Comparison of ENCODE assay signal across 8 mouse cellular contexts in genomic region chr12:108292957-108293356, GRCm38 (mm10). TPM values are rescaled to one million over a fixed set of nuclear protein-coding genes. Genes with fewer than 3 reads are reported as not detected.
DNase-seq lines count a peak whose midpoint lies in the region; ATAC-seq and TF ChIP-seq lines count a peak whose summit lies in the region.

No protein-coding gene starts in this region.

- no peak overlapping the region for H3K4me3 ChIP-seq in embryonic facial prominence, embryonic 13.5 days
- no peak overlapping the region for H3K4me3 ChIP-seq in heart, embryonic 14.5 days (ENCODE audit: control insufficient read depth in 1 of 2, insufficient read depth in 1 of 2, low read depth in 1 of 2, low read length in 2 of 2)
- H3K4me3 ChIP-seq in kidney, embryonic 16.5 days (ENCODE audit: low read length): no peak overlapping the region
- no peak overlapping the region for H3K4me3 ChIP-seq in liver, embryonic 14.5 days (ENCODE audit: insufficient read depth in 1 of 2, low read depth in 2 of 2, low read length in 2 of 2)
- H3K4me3 ChIP-seq in neural tube, embryonic 12.5 days: no peak overlapping the region

- peak; percentile 87 for TF ChIP-seq CTCF in liver, embryonic 14.5 days (IDR thresholded peaks at IDR 0.05; ENCODE audit: low read depth)

- H3K4me2 ChIP-seq in embryonic facial prominence, embryonic 13.5 days: peak overlapping the region; percentile 48
- peak overlapping the region; percentile 50 for H3K4me2 ChIP-seq in heart, embryonic 14.5 days (ENCODE audit: low read length)
- peak overlapping the region; percentile 4; the same call in 1 of the 2 replicates for H3K4me2 ChIP-seq in kidney, embryonic 16.5 days (replicated peaks; ENCODE audit: low read depth, low read length)
- H3K4me2 ChIP-seq in liver, embryonic 14.5 days (ENCODE audit: low read depth): no peak overlapping the region
- peak overlapping the region; percentile 54 for H3K4me2 ChIP-seq in neural tube, embryonic 12.5 days (replicated peaks)

- DNase-seq in CD8-positive naive resting alpha-beta T cell, adult 2 months (ENCODE audit: low read depth in 2 of 2, low spot score in 2 of 2): peak; percentile 33 to 53
- DNase-seq in adrenal gland, postnatal 14 days: peak; percentile 86
- peak in 1 of 3 experiments; percentile 26 for DNase-seq in liver, embryonic 14.5 days (ENCODE audit: low read depth in 3 of 3, low spot score in 3 of 3)
- peak; percentile 67 to 84 for DNase-seq in thymus, postnatal 10 days (ENCODE audit: low spot score in 2 of 2)

- 0 out of 2 replicates have a peak overlapping the region, but pooled peaks have one; percentile 2 for H3K9ac ChIP-seq in embryonic facial prominence, embryonic 13.5 days
- H3K9ac ChIP-seq in heart, embryonic 14.5 days (ENCODE audit: low read length): no peak overlapping the region
- no peak overlapping the region for H3K9ac ChIP-seq in kidney, embryonic 16.5 days (replicated peaks; ENCODE audit: low read length)
- no peak overlapping the region for H3K9ac ChIP-seq in liver, embryonic 14.5 days (replicated peaks)
- H3K9ac ChIP-seq in neural tube, embryonic 12.5 days: no peak overlapping the region

- no peak for TF ChIP-seq EP300 in liver, embryonic 14.5 days (IDR thresholded peaks at IDR 0.05; ENCODE audit: low read depth)

- peaks cover 14% of the 10 kb centered on the region for H3K4me1 ChIP-seq in embryonic facial prominence, embryonic 13.5 days
- H3K4me1 ChIP-seq in heart, embryonic 14.5 days (ENCODE audit: control insufficient read depth in 2 of 2, insufficient read depth in 2 of 2, low read length in 2 of 2): peaks cover 2 to 5% of the 10 kb centered on the region in 2 experiments; a peak in 3 of 4 replicates
- H3K4me1 ChIP-seq in kidney, embryonic 16.5 days (ENCODE audit: insufficient read depth, low read length): 0 out of 2 replicates have a peak, but pooled peaks cover 5% of the 10 kb centered on the region
- H3K4me1 ChIP-seq in liver, embryonic 14.5 days (replicated peaks; ENCODE audit: control insufficient read depth in 2 of 2, insufficient read depth in 2 of 2, low read length in 1 of 2): no peaks in the 10 kb centered on the region
- peaks cover 13% of the 10 kb centered on the region for H3K4me1 ChIP-seq in neural tube, embryonic 12.5 days

- H3K27me3 ChIP-seq in embryonic facial prominence, embryonic 13.5 days: no peaks in the 10 kb centered on the region
- no peaks in the 10 kb centered on the region for H3K27me3 ChIP-seq in heart, embryonic 14.5 days (ENCODE audit: control insufficient read depth, insufficient read depth, low read length)
- H3K27me3 ChIP-seq in kidney, embryonic 16.5 days (ENCODE audit: insufficient read depth, low read length): no peaks in the 10 kb centered on the region; the same call in 1 of the 2 replicates
- no peaks in the 10 kb centered on the region for H3K27me3 ChIP-seq in liver, embryonic 14.5 days (ENCODE audit: control insufficient read depth, insufficient read depth, low read length)
- H3K27me3 ChIP-seq in neural tube, embryonic 12.5 days (replicated peaks): 0 out of 2 replicates have a peak, but pooled peaks cover 3% of the 10 kb centered on the region

- H3K9me3 ChIP-seq in embryonic facial prominence, embryonic 13.5 days: no peaks in the 10 kb centered on the region
- no peaks in the 10 kb centered on the region for H3K9me3 ChIP-seq in heart, embryonic 14.5 days (ENCODE audit: control insufficient read depth, low read length)
- H3K9me3 ChIP-seq in kidney, embryonic 16.5 days (ENCODE audit: low read length): no peaks in the 10 kb centered on the region
- no peaks in the 10 kb centered on the region for H3K9me3 ChIP-seq in liver, embryonic 14.5 days (ENCODE audit: control insufficient read depth, low read length)
- no peaks in the 10 kb centered on the region for H3K9me3 ChIP-seq in neural tube, embryonic 12.5 days

- peak; percentile 1; the same call in 1 of the 2 replicates for ATAC-seq in embryonic facial prominence, embryonic 13.5 days (ENCODE audit: insufficient number of reproducible peaks, insufficient read depth, low FRiP score, low TSS enrichment, low read depth)
- no peak; the same call in 1 of the 2 replicates for ATAC-seq in heart, embryonic 14.5 days (ENCODE audit: insufficient number of reproducible peaks, insufficient read depth, low FRiP score, low read depth)
- ATAC-seq in kidney, embryonic 16.5 days (ENCODE audit: low FRiP score, low TSS enrichment): peak; percentile 68; the same call in 1 of the 2 replicates
- ATAC-seq in liver, embryonic 14.5 days (ENCODE audit: insufficient read depth): peak; percentile 64; the same call in 1 of the 2 replicates
- ATAC-seq in neural tube, embryonic 12.5 days (ENCODE audit: low FRiP score, low read depth): peak; percentile 82

- 7% methylated on average over 8 of the region's 8 CpGs for WGBS in embryonic facial prominence, embryonic 13.5 days
- WGBS in heart, embryonic 14.5 days: 4% methylated on average over 8 of the region's 8 CpGs
- under 1% methylated on average over 8 of the region's 8 CpGs for WGBS in kidney, embryonic 16.5 days
- 2% methylated on average over 8 of the region's 8 CpGs for WGBS in liver, embryonic 14.5 days (ENCODE audit: insufficient replicate concordance)
- WGBS in neural tube, embryonic 12.5 days: 4% methylated on average over 8 of the region's 8 CpGs

- no peak overlapping the region for H3K27ac ChIP-seq in embryonic facial prominence, embryonic 13.5 days
- no peak overlapping the region for H3K27ac ChIP-seq in heart, embryonic 14.5 days (replicated peaks in 1 of 2; ENCODE audit: control insufficient read depth in 1 of 2, insufficient read depth in 1 of 2, low read depth in 2 of 2, low read length in 2 of 2)
- H3K27ac ChIP-seq in kidney, embryonic 16.5 days (ENCODE audit: low read length): no peak overlapping the region
- H3K27ac ChIP-seq in liver, embryonic 14.5 days: no peak overlapping the region
- H3K27ac ChIP-seq in neural tube, embryonic 12.5 days: no peak overlapping the region

- no peaks in the 10 kb centered on the region for H3K36me3 ChIP-seq in embryonic facial prominence, embryonic 13.5 days
- H3K36me3 ChIP-seq in heart, embryonic 14.5 days (ENCODE audit: control insufficient read depth, insufficient read depth, low read length): no peaks in the 10 kb centered on the region
- no peaks in the 10 kb centered on the region for H3K36me3 ChIP-seq in kidney, embryonic 16.5 days (ENCODE audit: insufficient read depth, low read length)
- H3K36me3 ChIP-seq in liver, embryonic 14.5 days (replicated peaks; ENCODE audit: control insufficient read depth, insufficient read depth, low read depth): no peaks in the 10 kb centered on the region
- H3K36me3 ChIP-seq in neural tube, embryonic 12.5 days: no peaks in the 10 kb centered on the region

RNA-seq across cellular contexts. Expression of gene Hhipl1, which starts 13.1 kb away (rescaled TPM):
- 0.67 and 0.79 TPM in 2 replicates for total RNA-seq in adrenal gland, postnatal 14 days (2021)
- polyA plus RNA-seq in embryonic facial prominence, embryonic 13.5 days (2015; fragmentation: Nextera tagmentation; extraction: Ambion mirVana): 0.44 and 0.69 TPM in 2 replicates
- polyA plus RNA-seq in heart, embryonic 14.5 days (2014; fragmentation: Nextera tagmentation; extraction: Ambion mirVana): 0.63 and 0.84 TPM in 2 replicates
- 0.80 and 0.81 TPM in 2 replicates for polyA plus RNA-seq in kidney, embryonic 16.5 days (2015; fragmentation: Nextera tagmentation; extraction: Ambion mirVana)
- 0.02 and 0.03 TPM in 2 replicates for polyA plus RNA-seq in liver, embryonic 14.5 days (2012; rRNA removed)
- polyA plus RNA-seq in liver, embryonic 14.5 days (2014; fragmentation: Nextera tagmentation; extraction: Ambion mirVana): not detected in 2 replicates
- polyA plus RNA-seq in neural tube, embryonic 12.5 days (2016; fragmentation: Nextera tagmentation; extraction: Ambion mirVana): 2.1 and 2.3 TPM in 2 replicates

RNA-seq across cellular contexts. Expression of gene Ccdc85c, which starts 17.7 kb away (rescaled TPM):
- total RNA-seq in adrenal gland, postnatal 14 days (2021): 21.6 and 23.0 TPM in 2 replicates
- 6.3 and 6.6 TPM in 2 replicates for polyA plus RNA-seq in embryonic facial prominence, embryonic 13.5 days (2015; fragmentation: Nextera tagmentation; extraction: Ambion mirVana)
- polyA plus RNA-seq in heart, embryonic 14.5 days (2014; fragmentation: Nextera tagmentation; extraction: Ambion mirVana): 7.2 and 8.2 TPM in 2 replicates
- polyA plus RNA-seq in kidney, embryonic 16.5 days (2015; fragmentation: Nextera tagmentation; extraction: Ambion mirVana): 5.3 and 6.8 TPM in 2 replicates
- 1.8 TPM in 2 replicates for polyA plus RNA-seq in liver, embryonic 14.5 days (2012; rRNA removed)
- 1.8 TPM in 2 replicates for polyA plus RNA-seq in liver, embryonic 14.5 days (2014; fragmentation: Nextera tagmentation; extraction: Ambion mirVana)
- 14.5 and 20.4 TPM in 2 replicates for polyA plus RNA-seq in neural tube, embryonic 12.5 days (2016; fragmentation: Nextera tagmentation; extraction: Ambion mirVana)

RNA-seq across cellular contexts. Expression of gene Cyp46a1, which starts 41.2 kb away (rescaled TPM):
- 1.7 and 2.0 TPM in 2 replicates for total RNA-seq in adrenal gland, postnatal 14 days (2021)
- 8.0 and 9.1 TPM in 2 replicates for polyA plus RNA-seq in embryonic facial prominence, embryonic 13.5 days (2015; fragmentation: Nextera tagmentation; extraction: Ambion mirVana)
- polyA plus RNA-seq in heart, embryonic 14.5 days (2014; fragmentation: Nextera tagmentation; extraction: Ambion mirVana): 4.2 and 4.6 TPM in 2 replicates
- 11.8 and 12.2 TPM in 2 replicates for polyA plus RNA-seq in kidney, embryonic 16.5 days (2015; fragmentation: Nextera tagmentation; extraction: Ambion mirVana)
- polyA plus RNA-seq in liver, embryonic 14.5 days (2012; rRNA removed): 0.48 and 0.52 TPM in 2 replicates
- polyA plus RNA-seq in liver, embryonic 14.5 days (2014; fragmentation: Nextera tagmentation; extraction: Ambion mirVana): 0.11 and 0.13 TPM in 2 replicates
- 12.7 and 19.0 TPM in 2 replicates for polyA plus RNA-seq in neural tube, embryonic 12.5 days (2016; fragmentation: Nextera tagmentation; extraction: Ambion mirVana)
